Mouse (Mus musculus) neural tube, embryonic 15.5 days (tissue): ENCODE measurements around the gene Ttc7. TPM values are rescaled to one million over a fixed set of nuclear protein-coding genes. Genes with fewer than 3 reads are reported as not detected.

Experiments used
- ATAC-seq: fragments of 200-750 bp; cut with Nextera tagmentation; 2 replicates; pipeline ENCODE4 v1.8.0; 2017; ENCODE audit warnings: mild to moderate bottlenecking, moderate TSS enrichment, moderate library complexity; ENCODE audit not compliant: low FRiP score
- H3K27ac ChIP-seq: fragments of 300-500 bp; sonication (generic); replicated peaks from 2 replicates; pipeline ENCODE4 v1.5.1; 2015; ENCODE audit warnings: mild to moderate bottlenecking, inconsistent platforms
- H3K27me3 ChIP-seq: fragments of 300-500 bp; sonication (generic); replicated peaks from 2 replicates; pipeline ENCODE4 v1.6.1; 2015; ENCODE audit warnings: inconsistent platforms
- H3K36me3 ChIP-seq: fragments of 300-500 bp; sonication (generic); 2 replicates; pipeline ENCODE4 v1.6.1; 2015; ENCODE audit warnings: inconsistent platforms
- H3K4me1 ChIP-seq: fragments of 300-500 bp; sonication (generic); 2 replicates; pipeline ENCODE4 v1.6.1; 2015; ENCODE audit warnings: inconsistent platforms
- H3K4me2 ChIP-seq: fragments of 300-500 bp; sonication (generic); 2 replicates; pipeline ENCODE4 v1.6.1; 2015; ENCODE audit warnings: inconsistent platforms, mild to moderate bottlenecking, moderate library complexity
- H3K4me3 ChIP-seq: fragments of 300-500 bp; sonication (generic); replicated peaks from 2 replicates; pipeline ENCODE4 v1.5.1; 2015; ENCODE audit warnings: mild to moderate bottlenecking, inconsistent platforms
- H3K9ac ChIP-seq: fragments of 300-500 bp; sonication (generic); replicated peaks from 2 replicates; pipeline ENCODE4 v1.6.1; 2015; ENCODE audit warnings: mild to moderate bottlenecking, inconsistent platforms
- H3K9me3 ChIP-seq: fragments of 300-500 bp; sonication (generic); replicated peaks from 2 replicates; pipeline ENCODE4 v1.6.1; 2016; ENCODE audit warnings: inconsistent platforms
- WGBS: fragments of 180-500 bp; shearing (Covaris S2); methylation state at CpG from one replicate; pipeline ENCODE4 v1.1.7; 2015; ENCODE audit warnings: mixed read lengths; 5-methylcytosine and 5-hydroxymethylcytosine counted together
- polyA plus RNA-seq: library from polyadenylated mRNA; unstranded; fragments of >200 nt; fragmentation: Nextera tagmentation; extraction: Ambion mirVana; gene quantifications from 2 replicates; pipeline ENCODE4 v1.2.1, GENCODE M21; 2015

Ttc7 gene
- polyA plus RNA-seq, 1 experiment from 2014 or later = 7.2 TPM

- H3K36me3 ChIP-seq = no peaks in the 10 kb centered on the region
- H3K4me3 ChIP-seq = no peak overlapping the region
- 93% methylated on average over 15 of the region's 15 CpGs for WGBS
- no peaks in the 10 kb centered on the region for H3K27me3 ChIP-seq
- peaks cover 25% of the 10 kb centered on the region for H3K4me1 ChIP-seq
- no peak overlapping the region for H3K27ac ChIP-seq
- H3K9ac ChIP-seq = no peak overlapping the region
- no peak for ATAC-seq
- no peak overlapping the region for H3K4me2 ChIP-seq
- H3K9me3 ChIP-seq = no peaks in the 10 kb centered on the region
Measured at GRCm38 (mm10) chr17:87364108-87364507, 81.4 kb downstream of the Ttc7 start.

- Histone ChIP-seq H3K4me3 (no peak overlapping the region), H3K9me3 (no peaks in the 10 kb centered on the region), H3K27me3 (no peaks in the 10 kb centered on the region), H3K4me2 (no peak overlapping the region), H3K4me1 (peaks cover 37% of the 10 kb centered on the region), H3K9ac (no peak overlapping the region), H3K27ac (no peak overlapping the region), H3K36me3 (no peaks in the 10 kb centered on the region)
- no peak for ATAC-seq
- 73% methylated on average over 8 of the region's 8 CpGs for WGBS
Measured at GRCm38 (mm10) chr17:87365268-87365667, 82.6 kb downstream of the Ttc7 start.

- Histone ChIP-seq H3K27me3 (no peaks in the 10 kb centered on the region), H3K4me1 (peaks cover 36% of the 10 kb centered on the region), H3K36me3 (no peaks in the 10 kb centered on the region), H3K9me3 (no peaks in the 10 kb centered on the region), H3K4me3 (no peak overlapping the region), H3K9ac (no peak overlapping the region), H3K4me2 (no peak overlapping the region), H3K27ac (no peak overlapping the region)
- no peak for ATAC-seq
- WGBS = 14% methylated on average over 2 of the region's 2 CpGs
Measured at GRCm38 (mm10) chr17:87366520-87366919, 83.8 kb downstream of the Ttc7 start.

- Histone ChIP-seq H3K36me3 (no peaks in the 10 kb centered on the region), H3K4me2 (no peak overlapping the region), H3K27ac (0 out of 2 replicates have a peak overlapping the region, but pooled peaks have one; percentile 37), H3K9me3 (no peaks in the 10 kb centered on the region), H3K27me3 (no peaks in the 10 kb centered on the region), H3K9ac (no peak overlapping the region), H3K4me3 (no peak overlapping the region), H3K4me1 (peaks cover 42% of the 10 kb centered on the region)
- WGBS = 43% methylated on average over 4 of the region's 4 CpGs
- ATAC-seq = no peak
Measured at GRCm38 (mm10) chr17:87367228-87367627, 84.5 kb downstream of the Ttc7 start.

- Histone ChIP-seq H3K36me3 (no peaks in the 10 kb centered on the region), H3K4me1 (peaks cover 46% of the 10 kb centered on the region), H3K9ac (no peak overlapping the region), H3K4me3 (no peak overlapping the region), H3K4me2 (no peak overlapping the region), H3K27me3 (no peaks in the 10 kb centered on the region), H3K9me3 (no peaks in the 10 kb centered on the region), H3K27ac (peak overlapping the region; percentile 37; the same call in 1 of the 2 replicates)
- 57% methylated on average over 3 of the region's 3 CpGs for WGBS
- peak; percentile 25; the same call in 1 of the 2 replicates for ATAC-seq
Measured at GRCm38 (mm10) chr17:87367640-87368039, 85.0 kb downstream of the Ttc7 start.

GRCm38 (mm10) chr17:87368481-87368880, 85.8 kb downstream of the Ttc7 start:
- H3K4me3 ChIP-seq = no peak overlapping the region
- H3K36me3 ChIP-seq = no peaks in the 10 kb centered on the region
- peaks cover 51% of the 10 kb centered on the region for H3K4me1 ChIP-seq
- no peak for ATAC-seq
- no peak overlapping the region for H3K4me2 ChIP-seq
- H3K27me3 ChIP-seq = no peaks in the 10 kb centered on the region
- no peaks in the 10 kb centered on the region for H3K9me3 ChIP-seq
- 0 out of 2 replicates have a peak overlapping the region, but pooled peaks have one; percentile 37 for H3K27ac ChIP-seq
- no peak overlapping the region for H3K9ac ChIP-seq
- WGBS = 80% methylated on average over 10 of the region's 10 CpGs

- Histone ChIP-seq H3K9me3 (no peaks in the 10 kb centered on the region), H3K4me3 (no peak overlapping the region), H3K9ac (no peak overlapping the region), H3K36me3 (no peaks in the 10 kb centered on the region), H3K4me1 (peaks cover 51% of the 10 kb centered on the region), H3K27me3 (no peaks in the 10 kb centered on the region), H3K4me2 (no peak overlapping the region), H3K27ac (peak overlapping the region; percentile 18; the same call in 1 of the 2 replicates)
- 71% methylated on average over 18 of the region's 18 CpGs for WGBS
- ATAC-seq = no peak
Measured at GRCm38 (mm10) chr17:87369270-87369759, 86.6 kb downstream of the Ttc7 start.

- Histone ChIP-seq H3K9me3 (no peaks in the 10 kb centered on the region), H3K27ac (peak overlapping the region; percentile 72)
Measured at GRCm38 (mm10) chr17:87372189-87372588, 89.5 kb downstream of the Ttc7 start.

GRCm38 (mm10) chr17:87373327-87373726, 90.6 kb downstream of the Ttc7 start:
- H3K27me3 ChIP-seq = no peaks in the 10 kb centered on the region
- no peak overlapping the region for H3K4me2 ChIP-seq
- H3K27ac ChIP-seq = peak overlapping the region; percentile 72; the same call in 1 of the 2 replicates
- no peak overlapping the region for H3K9ac ChIP-seq
- WGBS = 90% methylated on average over 9 of the region's 9 CpGs
- H3K4me1 ChIP-seq = peaks cover 59% of the 10 kb centered on the region
- no peaks in the 10 kb centered on the region for H3K36me3 ChIP-seq
- no peaks in the 10 kb centered on the region for H3K9me3 ChIP-seq
- no peak for ATAC-seq
- H3K4me3 ChIP-seq = no peak overlapping the region

More at GRCm38 (mm10) chr17:87372189-87372588, 89.5 kb downstream of the Ttc7 start:
- no peak overlapping the region for H3K4me2 ChIP-seq
- H3K4me1 ChIP-seq = peaks cover 59% of the 10 kb centered on the region
- ATAC-seq = no peak
- 41% methylated on average over 7 of the region's 7 CpGs for WGBS
- H3K27me3 ChIP-seq = no peaks in the 10 kb centered on the region
- H3K4me3 ChIP-seq = no peak overlapping the region
- no peaks in the 10 kb centered on the region for H3K36me3 ChIP-seq
- no peak overlapping the region for H3K9ac ChIP-seq

GRCm38 (mm10) chr17:87375941-87376511, 93.3 kb downstream of the Ttc7 start:
- Histone ChIP-seq H3K27ac (no peak overlapping the region), H3K9me3 (no peaks in the 10 kb centered on the region), H3K9ac (no peak overlapping the region), H3K4me3 (no peak overlapping the region), H3K27me3 (no peaks in the 10 kb centered on the region), H3K4me1 (peaks cover 64% of the 10 kb centered on the region), H3K36me3 (no peaks in the 10 kb centered on the region), H3K4me2 (no peak overlapping the region)
- 61% methylated on average over 10 of the region's 10 CpGs for WGBS
- no peak for ATAC-seq

GRCm38 (mm10) chr17:87376831-87377471, 94.3 kb downstream of the Ttc7 start:
- Histone ChIP-seq H3K9ac (no peak overlapping the region), H3K27ac (no peak overlapping the region), H3K27me3 (no peaks in the 10 kb centered on the region), H3K4me3 (no peak overlapping the region), H3K4me2 (no peak overlapping the region), H3K9me3 (no peaks in the 10 kb centered on the region), H3K4me1 (peaks cover 59% of the 10 kb centered on the region), H3K36me3 (no peaks in the 10 kb centered on the region)
- WGBS = 86% methylated on average over 6 of the region's 6 CpGs
- no peak for ATAC-seq

GRCm38 (mm10) chr17:87377536-87377935, 94.8 kb downstream of the Ttc7 start:
- no peak for ATAC-seq
- Histone ChIP-seq H3K27me3 (no peaks in the 10 kb centered on the region), H3K4me1 (peaks cover 53% of the 10 kb centered on the region), H3K27ac (0 out of 2 replicates have a peak overlapping the region, but pooled peaks have one; percentile 80), H3K4me3 (no peak overlapping the region), H3K9ac (no peak overlapping the region), H3K36me3 (no peaks in the 10 kb centered on the region), H3K4me2 (no peak overlapping the region), H3K9me3 (no peaks in the 10 kb centered on the region)
- 57% methylated on average over 6 of the region's 6 CpGs for WGBS
